Mouse (Mus musculus) retina, postnatal 1 day (tissue): Measurements from ENCODE around the gene Polr3a.

Experiments
- DNase-seq: peaks from one replicate; pipeline ENCODE4 v3.0.0-alpha.2; 2012

The Polr3a gene

GRCm38 (mm10) chr14:24486773-24487227 lies at the start of gene Polr3a, which contains the start of gene Rps24:
Gene Polr3a, minus strand, starts transcription at chr14:24487058.
Gene Rps24, plus strand, starts transcription at chr14:24487125.
- peak; percentile 97 for DNase-seq

- DNase-seq = peak; percentile 59
These were observed 48.1 kb upstream of the Polr3a start for GRCm38 (mm10) chr14:24534865-24535545.

DNA sequence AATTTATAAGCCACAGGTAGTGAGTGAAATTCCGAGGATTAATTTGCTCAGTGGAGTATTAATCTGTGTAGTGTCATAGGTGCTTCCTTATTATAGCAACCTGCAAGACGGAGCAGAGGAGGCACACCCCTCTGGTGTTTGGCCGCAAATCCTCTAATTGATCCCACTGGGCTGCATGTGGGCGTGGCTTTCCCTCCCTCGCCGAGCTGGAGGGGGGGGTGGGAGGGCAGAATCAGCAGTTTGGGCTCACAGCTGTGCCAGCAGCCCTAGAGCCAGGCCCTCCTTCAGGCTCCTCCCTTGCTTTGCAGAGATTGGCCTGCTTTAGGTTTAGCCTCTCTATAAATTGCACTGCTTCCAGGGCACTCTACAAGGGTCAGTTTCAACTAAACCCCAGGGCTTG lies 43.4 kb upstream of the Polr3a start:
- DNase-seq = peak; percentile 79

DNA sequence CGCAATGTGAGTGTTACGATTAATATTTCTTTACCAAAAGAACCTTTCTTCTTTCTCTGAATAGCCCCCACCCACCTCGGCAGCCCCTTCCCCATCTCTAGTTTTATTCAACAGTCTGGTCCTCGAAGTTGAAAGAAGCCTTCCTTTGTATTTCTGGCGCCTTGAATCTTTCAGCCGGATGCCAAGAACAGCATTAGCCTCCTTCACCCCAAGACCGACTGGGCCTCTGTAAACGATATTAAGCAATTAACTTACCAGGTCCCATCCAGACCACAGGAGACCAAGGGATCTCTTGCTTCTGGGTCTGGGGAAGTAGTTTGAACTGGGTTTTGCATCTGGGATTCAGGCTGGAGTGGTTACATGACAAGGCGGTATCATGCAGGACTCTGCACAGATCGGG lies 39.6 kb upstream of the Polr3a start:
- no peak for DNase-seq

DNA sequence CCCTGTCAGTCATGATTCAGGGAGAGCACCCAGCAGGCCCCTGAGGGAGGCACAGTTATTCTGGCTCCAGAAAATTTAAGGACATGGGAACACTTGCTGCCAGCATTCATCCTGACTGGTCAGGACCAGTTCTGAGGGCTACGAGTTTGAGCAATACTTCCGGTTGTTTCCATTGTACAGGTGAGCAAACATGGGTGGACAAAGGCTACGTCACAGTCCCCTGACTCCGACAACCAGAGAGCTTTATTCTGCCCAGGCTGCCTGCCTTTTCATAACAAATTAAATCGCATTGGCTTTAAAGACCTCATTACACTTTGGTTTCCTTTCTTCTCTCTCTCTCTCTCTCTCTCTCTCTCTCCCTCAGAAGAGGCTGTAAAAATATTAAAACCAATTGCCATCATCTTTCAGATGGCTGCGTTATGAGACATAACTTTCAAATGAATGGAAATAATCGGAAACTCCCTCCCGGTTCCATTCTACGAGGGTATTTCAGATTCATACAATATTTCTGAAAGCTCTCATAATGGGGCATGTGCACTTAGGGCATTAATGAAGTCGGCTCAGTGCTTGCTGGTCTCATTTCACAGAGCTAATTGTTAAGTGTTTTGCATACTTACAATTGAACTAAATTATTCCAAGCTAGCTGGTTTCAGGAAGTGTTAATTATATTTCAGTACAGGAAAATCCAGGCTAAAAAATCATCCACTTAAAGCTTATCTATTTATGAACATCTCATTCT lies 39.0 kb upstream of the Polr3a start:
- DNase-seq = no peak

DNA sequence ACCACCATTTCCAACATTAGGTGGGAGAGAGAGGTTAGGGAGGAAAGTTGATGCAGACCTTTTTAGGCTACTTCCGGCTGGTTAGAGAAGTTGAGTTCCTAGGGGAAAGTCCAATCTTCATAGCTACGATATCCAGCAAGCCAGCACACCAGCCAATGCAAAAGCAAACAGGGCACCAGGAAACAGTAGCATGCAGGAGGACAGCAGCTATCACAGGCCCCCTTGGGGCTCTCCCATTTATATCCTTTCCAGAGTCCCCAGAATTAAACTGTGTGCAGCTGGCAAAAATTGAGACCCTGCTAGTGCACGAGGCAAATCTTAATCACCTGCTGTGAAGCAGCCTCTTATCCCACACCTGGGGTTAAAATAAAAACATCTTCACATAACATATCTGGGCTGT lies 38.3 kb upstream of the Polr3a start:
- no peak for DNase-seq

GRCm38 (mm10) chr14:24521597-24521996 lies 34.7 kb upstream of the Polr3a start:
- no peak for DNase-seq

DNA sequence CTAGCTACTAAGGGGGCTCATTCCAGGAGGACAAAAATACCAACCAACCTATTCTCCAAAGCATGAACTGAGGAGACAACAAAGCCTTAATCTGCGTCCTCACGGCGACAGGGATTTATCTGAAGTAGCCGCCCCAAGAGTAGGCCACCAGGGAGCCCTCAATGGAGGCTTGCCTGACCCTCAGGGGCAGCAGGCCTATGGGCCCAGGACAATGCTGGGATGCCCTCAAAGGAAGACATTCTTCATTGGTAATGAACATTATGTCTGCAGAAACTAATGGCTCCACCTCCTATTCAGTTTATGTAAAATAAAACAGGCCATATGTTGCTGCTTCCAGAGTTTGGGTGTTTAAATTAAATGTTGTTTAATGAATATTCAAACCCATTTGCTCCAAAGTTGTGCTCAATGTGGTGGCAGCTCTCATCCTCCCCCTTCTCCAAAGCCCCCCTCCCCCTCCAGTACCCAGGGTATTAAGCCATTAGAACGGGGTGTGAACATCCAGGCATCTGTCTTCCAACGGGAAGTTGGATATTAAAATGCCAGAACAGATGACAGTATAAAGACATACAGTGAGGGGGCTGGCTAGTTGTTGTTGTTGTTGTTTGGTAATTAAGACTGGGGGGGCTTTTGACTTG lies 25.8 kb upstream of the Polr3a start:
- no peak for DNase-seq

DNA sequence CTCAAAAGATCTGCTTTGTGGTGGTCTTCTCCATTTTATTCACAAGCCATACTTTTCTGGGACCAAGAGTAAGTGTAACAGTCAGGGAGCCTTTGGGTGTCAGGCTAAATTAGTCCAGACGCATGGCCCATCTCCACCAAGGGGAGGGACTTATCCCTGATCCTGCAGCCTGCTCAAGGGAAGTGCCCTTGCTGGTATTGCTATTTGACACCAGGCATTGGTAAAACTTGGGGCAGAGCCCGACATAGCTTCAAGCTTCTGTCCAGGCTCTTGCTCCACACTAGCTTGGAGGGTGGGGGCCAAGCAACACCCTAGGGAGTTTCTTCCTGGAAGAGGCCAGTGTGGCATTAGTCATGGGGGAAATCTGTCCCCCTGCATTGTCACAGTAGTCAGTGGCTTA lies 23.8 kb upstream of the Polr3a start:
- DNase-seq = no peak

DNA sequence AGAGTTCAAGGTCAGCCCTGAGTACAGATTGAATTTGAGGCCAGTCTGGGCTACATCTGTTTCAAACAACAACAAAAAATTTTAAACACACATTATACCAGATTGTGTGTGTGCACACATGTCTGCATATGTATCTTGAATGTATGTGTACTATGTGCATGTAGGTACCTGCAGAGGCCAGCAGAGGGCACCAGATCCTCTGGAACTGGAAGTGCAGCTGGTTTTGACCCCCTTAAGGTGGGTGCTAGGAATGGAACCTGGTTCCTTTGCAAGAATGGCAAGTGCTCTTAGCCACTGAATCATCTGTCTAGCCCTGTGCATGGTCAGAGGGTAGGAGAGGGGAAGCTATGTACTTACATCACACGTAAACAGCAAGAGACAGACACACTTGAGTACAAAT lies 23.4 kb upstream of the Polr3a start:
- DNase-seq = peak; percentile 28

DNA sequence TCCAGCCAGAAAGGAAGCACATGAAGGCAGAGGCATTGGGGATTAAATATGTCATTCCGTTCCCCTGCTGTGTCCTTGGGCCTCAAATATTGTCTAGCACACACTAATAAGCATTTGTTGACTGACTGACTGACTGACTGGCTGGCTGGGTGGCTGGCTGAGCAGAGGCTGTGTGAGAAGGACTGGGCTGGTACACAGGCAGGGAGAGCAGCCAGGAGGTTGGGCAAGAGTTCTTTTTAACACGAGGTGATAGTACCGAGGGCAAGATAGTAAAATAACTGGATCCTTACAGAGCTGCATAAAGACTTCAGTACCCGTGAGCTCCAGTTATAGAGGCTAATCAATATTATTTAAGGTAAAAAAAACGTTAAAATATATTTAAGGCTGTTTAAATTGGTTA lies 22.7 kb upstream of the Polr3a start:
- no peak for DNase-seq

DNA sequence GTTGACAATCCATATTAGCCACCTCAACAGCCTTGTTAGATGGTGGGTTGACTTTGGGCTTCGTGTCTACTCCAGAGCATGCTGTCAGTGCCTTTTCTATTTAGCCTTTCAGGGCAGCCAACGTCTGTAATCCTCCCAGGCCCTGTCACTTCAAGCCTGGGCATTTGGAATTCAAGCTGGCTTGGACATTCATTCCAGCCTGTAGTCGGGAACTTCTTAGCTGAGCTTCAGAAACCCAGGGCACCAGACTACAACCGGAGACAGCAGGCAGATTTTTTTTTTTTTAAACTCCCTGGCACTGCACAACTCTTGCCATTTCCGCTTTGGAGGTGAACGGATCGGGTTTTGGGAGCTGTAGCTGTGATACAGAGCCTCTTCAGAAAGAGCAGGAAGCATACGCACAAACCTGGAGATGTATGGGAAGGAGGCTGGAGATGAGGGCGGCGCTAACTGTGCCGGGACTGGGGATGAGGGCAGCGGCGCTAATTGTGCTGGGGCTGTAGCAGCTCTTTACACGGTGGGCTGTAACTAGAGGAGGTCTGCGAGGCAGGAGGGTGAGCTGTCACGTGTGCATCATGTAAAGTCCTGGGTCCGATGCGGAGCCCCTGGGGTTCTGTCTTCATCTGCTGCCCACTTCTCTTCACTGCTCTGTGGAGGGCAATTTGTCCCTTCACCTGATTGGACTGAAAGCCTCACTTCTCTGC lies 21.4 kb upstream of the Polr3a start:
- DNase-seq = peak; percentile 45

- no peak for DNase-seq
These were observed 20.7 kb upstream of the Polr3a start for GRCm38 (mm10) chr14:24507452-24508069.

DNA sequence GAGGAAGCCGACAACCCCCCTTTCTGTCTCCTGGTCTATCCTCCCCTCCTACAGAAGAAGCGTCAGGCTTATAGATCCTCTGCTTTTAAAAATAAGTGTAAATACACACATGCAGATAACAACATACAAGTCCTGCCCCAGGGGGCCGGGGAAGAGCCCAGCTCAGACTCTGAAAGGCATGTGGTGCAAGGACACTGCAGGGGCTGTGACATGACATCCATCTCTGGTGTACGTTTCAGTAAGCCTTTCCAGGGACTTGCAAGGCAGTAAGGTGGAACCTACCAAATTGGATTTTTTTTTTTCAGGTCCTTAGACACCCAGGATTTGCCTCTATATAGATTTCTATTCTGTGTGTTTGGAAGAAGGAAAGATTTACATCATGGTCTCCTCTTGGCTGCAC lies 14.4 kb upstream of the Polr3a start:
- DNase-seq = no peak

GRCm38 (mm10) chr14:24500845-24501186 lies 14.0 kb upstream of the Polr3a start:
- no peak for DNase-seq

- peak; percentile 95 for DNase-seq
These were observed 13.4 kb upstream of the Polr3a start for GRCm38 (mm10) chr14:24500091-24500844.

DNA sequence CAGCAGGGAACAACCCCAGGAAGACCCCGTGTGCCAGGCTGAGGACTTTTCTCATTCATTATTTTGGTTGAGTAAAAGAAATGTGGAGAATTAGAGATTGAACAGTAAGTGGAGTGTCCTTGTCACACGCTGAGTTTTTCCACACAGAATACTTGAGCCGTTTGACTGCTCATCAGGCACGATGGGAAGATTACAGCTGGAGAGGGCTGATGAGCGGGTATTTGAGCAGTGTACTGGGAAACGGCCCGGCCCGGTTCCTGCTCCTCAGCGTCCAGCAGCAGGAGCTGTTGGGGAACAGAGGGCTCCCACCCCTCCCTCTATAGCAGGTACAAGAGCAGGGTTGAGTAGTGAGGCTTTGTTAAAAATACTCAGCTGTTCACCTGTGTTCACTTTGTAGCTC lies 12.6 kb upstream of the Polr3a start:
- no peak for DNase-seq

GRCm38 (mm10) chr14:24498561-24499255 lies 11.8 kb upstream of the Polr3a start:
- no peak for DNase-seq

GRCm38 (mm10) chr14:24497443-24497842 lies 10.6 kb upstream of the Polr3a start:
- no peak for DNase-seq

- no peak for DNase-seq
These were observed 9.6 kb upstream of the Polr3a start for GRCm38 (mm10) chr14:24496507-24496906.

- DNase-seq = no peak
These were observed 6.4 kb upstream of the Polr3a start for GRCm38 (mm10) chr14:24493256-24493655.
